Mouse (Mus musculus) lung, postnatal 0 days (tissue): Measurements from ENCODE around the gene Pak4. TPM values are rescaled to one million over a fixed set of nuclear protein-coding genes. Genes with fewer than 3 reads are reported as not detected.

Source experiments
- ATAC-seq: fragments of 200-750 bp; cut with Nextera tagmentation; 2 replicates; pipeline ENCODE4 v1.8.0; 2017; ENCODE audit warnings: moderate library complexity
- DNase-seq: peaks from one replicate; pipeline ENCODE4 v3.0.0-alpha.2; 2016; ENCODE audit warnings: low spot score
- H3K27ac ChIP-seq: fragments of 300-500 bp; sonication (generic); 2 replicates; pipeline ENCODE4 v1.5.1; 2014; ENCODE audit warnings: antibody characterized with exemption, mild to moderate bottlenecking, low read length, mixed read lengths
- H3K27me3 ChIP-seq: fragments of 300-500 bp; sonication (generic); replicated peaks from 2 replicates; pipeline ENCODE4 v1.6.1; 2014; ENCODE audit warnings: low read length, mixed read lengths; ENCODE audit not compliant: insufficient read depth
- H3K36me3 ChIP-seq: fragments of 300-500 bp; sonication (generic); 2 replicates; pipeline ENCODE4 v1.6.1; 2014; ENCODE audit warnings: low read length, mixed read lengths; ENCODE audit not compliant: insufficient read depth
- H3K4me1 ChIP-seq: fragments of 300-500 bp; sonication (generic); 2 replicates; pipeline ENCODE4 v1.6.1; 2014; ENCODE audit warnings: antibody characterized with exemption, low read depth, low read length, mixed read lengths; ENCODE audit not compliant: insufficient read depth
- H3K4me2 ChIP-seq: fragments of 300-500 bp; sonication (generic); replicated peaks from 2 replicates; pipeline ENCODE4 v1.6.1; 2014; ENCODE audit warnings: low read depth, mild to moderate bottlenecking, low read length, moderate library complexity, mixed read lengths
- H3K4me3 ChIP-seq: fragments of 300-500 bp; sonication (generic); 2 replicates; pipeline ENCODE4 v1.5.1; 2014; ENCODE audit warnings: low read depth, low read length
- H3K9ac ChIP-seq: fragments of 300-500 bp; sonication (generic); replicated peaks from 2 replicates; pipeline ENCODE4 v1.6.1; 2014; ENCODE audit warnings: low read depth, mild to moderate bottlenecking
- H3K9me3 ChIP-seq: fragments of 300-500 bp; sonication (generic); 2 replicates; pipeline ENCODE4 v1.6.1; 2016; ENCODE audit warnings: low read length, mixed read lengths
- CTCF ChIP-seq: IDR thresholded peaks from 2 replicates; pipeline ENCODE4 v1.5.1; 2016; ENCODE audit warnings: antibody characterized with exemption, mild to moderate bottlenecking
- EP300 ChIP-seq: IDR thresholded peaks from 2 replicates; pipeline ENCODE4 v1.6.1; 2016; ENCODE audit warnings: antibody characterized with exemption, mild to moderate bottlenecking, control low read depth
- WGBS: fragments of 180-500 bp; shearing (Covaris S2); extraction: QIAGEN DNeasy Blood & Tissue Kit; methylation state at CpG from one replicate; pipeline ENCODE4 v1.1.7; 2014; 5-methylcytosine and 5-hydroxymethylcytosine counted together
- polyA plus RNA-seq: library from polyadenylated mRNA; unstranded; fragments of >200 nt; fragmentation: Nextera tagmentation; extraction: Ambion mirVana; gene quantifications from 2 replicates; pipeline ENCODE4 v1.2.1, GENCODE M21; 2015

Pak4 gene
- polyA plus RNA-seq, 1 experiment from 2014 or later = 36.3 TPM

DNA sequence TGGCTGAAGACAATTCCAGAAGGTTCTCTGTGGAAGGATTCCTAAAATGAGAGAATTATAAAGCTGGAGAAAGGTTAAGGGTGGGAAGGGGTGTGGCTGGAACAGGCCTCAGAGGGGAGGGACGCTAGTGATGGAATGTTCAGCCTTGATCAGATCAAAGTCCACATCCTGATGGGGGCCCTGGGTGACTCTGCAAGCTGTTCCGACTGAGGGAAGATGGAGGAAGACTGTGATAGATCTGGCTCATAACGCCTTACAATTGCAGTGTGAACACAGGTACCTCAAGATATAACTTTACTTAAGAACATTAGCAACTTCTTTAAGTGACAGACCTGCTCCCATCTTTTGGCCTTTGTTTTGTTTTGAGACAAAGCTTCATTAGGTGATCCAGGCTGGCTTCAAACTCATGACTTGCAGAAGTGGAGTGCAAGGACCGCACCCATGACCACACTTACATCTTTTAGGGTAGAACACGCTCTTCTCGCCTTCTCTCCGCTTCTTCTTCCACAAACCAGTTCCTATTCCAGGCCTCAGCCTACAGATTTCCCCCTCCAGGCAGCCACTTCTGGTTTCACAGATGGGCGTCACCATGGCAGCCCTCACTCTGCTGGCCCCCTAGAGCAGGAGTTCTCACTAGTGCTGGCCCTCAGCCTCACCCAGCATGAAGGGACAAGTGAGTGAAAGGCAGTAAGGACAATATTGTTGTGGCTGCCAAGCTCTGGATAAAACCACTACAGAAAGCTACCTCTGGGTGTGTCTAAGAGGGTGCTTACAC is 14.2 kb downstream of the Pak4 start:
- H3K27ac ChIP-seq = peak overlapping the region; percentile 85
- H3K27me3 ChIP-seq = no peaks in the 10 kb centered on the region
- H3K4me3 ChIP-seq = no peak overlapping the region
- ATAC-seq = peak; percentile 69
- TF ChIP-seq CTCF (no peak), EP300 (no peak)
- peak; percentile 74 for DNase-seq
- H3K9ac ChIP-seq = no peak overlapping the region
- 52% methylated on average over 8 of the region's 8 CpGs for WGBS
- 0 out of 2 replicates have a peak, but pooled peaks cover 8% of the 10 kb centered on the region for H3K36me3 ChIP-seq
- H3K4me2 ChIP-seq = no peak overlapping the region
- H3K9me3 ChIP-seq = no peaks in the 10 kb centered on the region
- peaks cover 50% of the 10 kb centered on the region for H3K4me1 ChIP-seq

DNA sequence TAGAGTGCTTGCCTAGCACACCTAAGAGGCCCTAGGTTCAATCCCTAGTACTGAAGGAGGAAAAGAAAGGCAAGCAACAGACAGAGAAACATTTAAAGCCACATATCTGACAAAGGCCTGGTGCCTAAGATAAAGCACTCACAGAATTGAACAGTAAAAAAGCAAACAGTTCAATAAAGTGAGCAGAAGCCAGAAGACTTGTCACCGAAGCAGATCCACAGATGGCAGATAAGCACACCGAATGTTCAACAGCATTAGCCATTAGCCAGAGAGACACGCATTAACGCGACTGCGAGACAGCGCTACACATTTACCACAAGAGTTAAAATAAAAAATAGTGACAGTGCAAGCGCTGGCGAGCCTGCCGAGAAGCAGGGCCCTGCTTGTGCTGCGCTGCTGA is 15.1 kb downstream of the Pak4 start:
- Histone ChIP-seq H3K27me3 (no peaks in the 10 kb centered on the region), H3K9ac (no peak overlapping the region), H3K4me2 (no peak overlapping the region), H3K27ac (peak overlapping the region; percentile 85; the same call in 1 of the 2 replicates), H3K4me1 (peaks cover 48% of the 10 kb centered on the region), H3K9me3 (no peaks in the 10 kb centered on the region), H3K4me3 (no peak overlapping the region), H3K36me3 (0 out of 2 replicates have a peak, but pooled peaks cover 5% of the 10 kb centered on the region)
- TF ChIP-seq EP300 = no peak
- no peak for TF ChIP-seq CTCF
- no peak for DNase-seq
- no peak for ATAC-seq
- WGBS = 72% methylated on average over 11 of the region's 11 CpGs

DNA sequence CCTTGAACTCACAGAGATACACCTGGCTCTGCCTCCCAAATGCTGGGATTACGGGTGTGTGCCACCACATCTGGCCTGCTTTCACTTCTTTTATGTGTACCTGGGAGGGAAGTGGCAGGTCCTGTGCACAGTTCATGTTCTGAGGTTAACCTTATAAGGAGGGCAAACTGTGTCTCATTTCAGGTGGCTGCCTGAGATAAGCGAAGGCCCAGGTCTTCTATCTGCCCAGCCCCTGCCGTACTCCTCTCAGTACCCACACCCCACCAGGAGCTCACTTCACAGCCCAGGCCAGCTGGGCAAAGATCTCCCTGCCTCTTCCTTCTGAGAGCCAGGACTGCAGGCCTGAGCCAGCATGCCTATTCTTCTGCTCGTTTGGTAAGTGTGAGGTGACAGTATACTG is 16.3 kb downstream of the Pak4 start:
- no peak overlapping the region for H3K4me2 ChIP-seq
- H3K4me3 ChIP-seq = no peak overlapping the region
- H3K4me1 ChIP-seq = peaks cover 48% of the 10 kb centered on the region
- TF ChIP-seq EP300 (no peak), CTCF (no peak)
- no peak overlapping the region for H3K9ac ChIP-seq
- H3K9me3 ChIP-seq = no peaks in the 10 kb centered on the region
- ATAC-seq (no peak), DNase-seq (no peak)
- 65% methylated on average over 4 of the region's 4 CpGs for WGBS
- 0 out of 2 replicates have a peak, but pooled peaks cover 5% of the 10 kb centered on the region for H3K36me3 ChIP-seq
- H3K27me3 ChIP-seq = no peaks in the 10 kb centered on the region
- H3K27ac ChIP-seq = 0 out of 2 replicates have a peak overlapping the region, but pooled peaks have one; percentile 43

DNA sequence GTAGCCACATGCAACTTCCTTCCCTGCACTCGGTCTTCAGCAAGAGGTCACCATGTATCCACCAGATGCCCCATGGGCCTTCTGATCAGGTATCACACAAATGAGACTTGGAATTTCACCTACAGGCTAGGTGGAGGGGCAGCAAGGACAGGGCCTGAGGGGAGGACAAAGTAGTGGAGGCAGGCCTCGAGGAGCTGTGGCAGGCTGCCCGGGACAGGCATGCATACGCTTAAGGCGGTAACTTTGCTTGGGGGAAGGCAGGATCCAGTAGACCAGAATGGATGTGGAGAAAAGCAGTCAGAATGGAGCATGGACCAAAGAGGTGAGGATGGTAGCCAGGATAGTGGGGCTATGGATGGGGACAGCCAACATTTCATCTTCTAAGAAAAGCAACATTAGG is 18.2 kb downstream of the Pak4 start:
- no peak overlapping the region for H3K4me2 ChIP-seq
- H3K4me3 ChIP-seq = no peak overlapping the region
- H3K9ac ChIP-seq = no peak overlapping the region
- WGBS = 46% methylated on average over 5 of the region's 5 CpGs
- H3K27me3 ChIP-seq = no peaks in the 10 kb centered on the region
- no peaks in the 10 kb centered on the region for H3K9me3 ChIP-seq
- no peak overlapping the region for H3K27ac ChIP-seq
- TF ChIP-seq EP300 = no peak
- no peak for TF ChIP-seq CTCF
- DNase-seq = no peak
- peaks cover 45% of the 10 kb centered on the region; the same call in 1 of the 2 replicates for H3K4me1 ChIP-seq
- ATAC-seq = no peak
- H3K36me3 ChIP-seq = 0 out of 2 replicates have a peak, but pooled peaks cover 5% of the 10 kb centered on the region

DNA sequence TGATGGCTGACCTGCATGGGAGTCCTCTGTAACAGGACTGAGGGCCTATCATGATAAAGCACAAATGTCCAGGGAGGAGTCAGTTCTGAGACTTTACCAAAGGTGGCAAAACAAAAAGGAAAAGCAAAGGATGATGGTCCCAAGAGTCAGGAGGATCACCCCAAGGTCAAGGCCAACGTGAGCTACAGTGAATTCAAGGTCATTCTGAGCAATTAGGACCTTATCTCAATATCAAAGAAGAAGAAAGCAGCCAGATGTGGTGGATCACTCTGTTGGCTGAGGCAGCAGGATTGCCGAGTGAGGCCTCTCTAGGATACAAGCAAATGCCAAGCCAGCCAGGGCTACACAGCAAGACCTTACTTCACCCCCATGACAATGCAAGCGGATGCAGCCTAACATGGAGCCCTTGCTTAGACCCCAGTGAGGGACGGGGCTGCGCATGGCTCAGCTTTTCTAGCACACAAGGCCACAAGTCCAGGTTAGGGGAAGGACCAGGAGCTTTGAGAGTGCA is 19.4 kb downstream of the Pak4 start:
- H3K36me3 ChIP-seq = 0 out of 2 replicates have a peak, but pooled peaks cover 5% of the 10 kb centered on the region
- ATAC-seq (no peak), DNase-seq (no peak)
- no peaks in the 10 kb centered on the region for H3K9me3 ChIP-seq
- no peak overlapping the region for H3K9ac ChIP-seq
- TF ChIP-seq CTCF (no peak), EP300 (no peak)
- H3K27ac ChIP-seq = peak overlapping the region; percentile 93
- no peaks in the 10 kb centered on the region for H3K27me3 ChIP-seq
- H3K4me3 ChIP-seq = no peak overlapping the region
- peaks cover 42% of the 10 kb centered on the region; the same call in 1 of the 2 replicates for H3K4me1 ChIP-seq
- WGBS = 65% methylated on average over 5 of the region's 5 CpGs
- no peak overlapping the region for H3K4me2 ChIP-seq

DNA sequence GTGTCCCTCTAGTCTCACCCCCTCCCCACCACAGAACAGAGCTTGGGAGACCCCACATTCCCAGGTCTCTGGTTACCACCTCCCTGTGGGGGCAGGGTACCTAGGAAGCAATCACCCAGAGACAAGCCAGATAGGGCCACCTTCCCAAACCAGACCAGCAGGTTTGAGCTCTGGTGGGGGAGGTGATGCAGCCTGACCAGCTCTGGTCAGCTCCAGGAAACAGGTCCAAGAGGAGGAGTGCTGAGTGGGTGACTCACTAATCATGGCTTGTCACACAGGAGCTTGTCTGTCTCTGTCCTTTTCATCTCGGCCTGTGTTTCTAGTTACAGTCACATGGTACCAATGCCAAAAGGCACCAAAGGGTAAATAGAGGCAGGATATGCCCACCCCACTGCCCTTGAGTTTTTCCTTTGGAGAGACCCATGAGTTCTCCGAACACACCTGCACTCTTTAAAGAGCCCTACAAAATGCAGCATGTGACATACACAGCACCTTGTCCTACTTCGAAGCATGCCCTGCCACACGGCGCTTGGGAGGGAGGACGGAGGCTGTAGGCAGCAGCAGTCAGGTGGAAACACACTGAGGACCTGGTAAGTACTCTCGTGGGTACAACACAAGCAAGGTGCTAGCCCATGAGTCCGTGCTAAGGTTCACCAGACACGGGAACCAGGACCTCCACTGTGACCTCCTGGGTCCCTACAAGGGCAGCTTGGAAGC is 20.0 kb downstream of the Pak4 start:
- H3K27me3 ChIP-seq = no peaks in the 10 kb centered on the region
- WGBS = 50% methylated on average over 9 of the region's 9 CpGs
- H3K9me3 ChIP-seq = no peaks in the 10 kb centered on the region
- H3K9ac ChIP-seq = peak overlapping the region; percentile 19; the same call in 1 of the 2 replicates
- 0 out of 2 replicates have a peak, but pooled peaks cover under 1% of the 10 kb centered on the region for H3K36me3 ChIP-seq
- H3K4me2 ChIP-seq = peak overlapping the region; percentile 19; the same call in 1 of the 2 replicates
- ATAC-seq = peak; percentile 90
- peak; percentile 93 for DNase-seq
- peaks cover 42% of the 10 kb centered on the region for H3K4me1 ChIP-seq
- H3K27ac ChIP-seq = peak overlapping the region; percentile 93
- no peak overlapping the region for H3K4me3 ChIP-seq
- TF ChIP-seq EP300 = peak; percentile 85
- no peak for TF ChIP-seq CTCF
